Comparison of ENCODE assay signal across 22 mouse cellular contexts in genomic region chr6:92517002-92517401, GRCm38 (mm10).
DNase-seq lines count a peak whose midpoint lies in the region; ATAC-seq and TF ChIP-seq lines count a peak whose summit lies in the region.
"Had no signal": no experiment of that assay in that cellular context is flagged by ENCODE, and none has a peak within 500 bp of the region (broad histone marks: within the 10 kb centered on the region; RNA-seq: fewer than 3 reads in every experiment).

No protein-coding gene starts in this region.

- H3K4me3 ChIP-seq in intestine, embryonic 14.5 days (ENCODE audit: low read depth, low read length), result no peak overlapping the region
- H3K4me3 ChIP-seq in intestine, postnatal 0 days (ENCODE audit: low read depth, low read length), result no peak overlapping the region
- no peak overlapping the region for H3K4me3 ChIP-seq in lung, embryonic 14.5 days (ENCODE audit: low read depth, low read length)
- H3K4me3 ChIP-seq: embryonic facial prominence, embryonic 15.5 days; forebrain, embryonic 10.5 days; heart, embryonic 10.5 days; hindbrain, embryonic 15.5 days; limb, embryonic 13.5 days; liver, embryonic 13.5 days; midbrain, embryonic 10.5 days had no signal

- ATAC-seq in intestine, embryonic 14.5 days (replicated peaks; ENCODE audit: low FRiP score, low TSS enrichment, low read depth), result no peak
- no peak for ATAC-seq in intestine, postnatal 0 days
- ATAC-seq in lung, embryonic 14.5 days (ENCODE audit: insufficient read depth), result peak; percentile 76; the same call in 1 of the 2 replicates
- ATAC-seq: forebrain, postnatal 0 days; Patski had no signal

- no peaks in the 10 kb centered on the region for H3K27me3 ChIP-seq in intestine, embryonic 14.5 days (replicated peaks; ENCODE audit: control insufficient read depth, insufficient read depth, low read length)
- no peaks in the 10 kb centered on the region for H3K27me3 ChIP-seq in intestine, postnatal 0 days (replicated peaks; ENCODE audit: control insufficient read depth, insufficient read depth, low read length)
- H3K27me3 ChIP-seq in lung, embryonic 14.5 days (ENCODE audit: insufficient read depth, low read length), result no peaks in the 10 kb centered on the region
- H3K27me3 ChIP-seq: embryonic facial prominence, embryonic 15.5 days; hindbrain, embryonic 15.5 days; limb, embryonic 13.5 days; liver, embryonic 13.5 days; Patski had no signal

- no peaks in the 10 kb centered on the region for H3K9me3 ChIP-seq in intestine, embryonic 14.5 days (ENCODE audit: control insufficient read depth, low read length)
- no peaks in the 10 kb centered on the region for H3K9me3 ChIP-seq in intestine, postnatal 0 days (ENCODE audit: control insufficient read depth)
- no peaks in the 10 kb centered on the region for H3K9me3 ChIP-seq in lung, embryonic 14.5 days (ENCODE audit: low read depth, low read length)
- H3K9me3 ChIP-seq: embryonic facial prominence, embryonic 15.5 days; forebrain, embryonic 10.5 days; heart, embryonic 10.5 days; hindbrain, embryonic 15.5 days; limb, embryonic 13.5 days; liver, embryonic 13.5 days; midbrain, embryonic 10.5 days had no signal

- no peak overlapping the region for H3K4me2 ChIP-seq in intestine, embryonic 14.5 days (ENCODE audit: low read length)
- H3K4me2 ChIP-seq in intestine, postnatal 0 days (replicated peaks; ENCODE audit: low read depth), result no peak overlapping the region
- H3K4me2 ChIP-seq in lung, embryonic 14.5 days, result no peak overlapping the region
- H3K4me2 ChIP-seq: embryonic facial prominence, embryonic 15.5 days; hindbrain, embryonic 15.5 days; limb, embryonic 13.5 days; liver, embryonic 13.5 days had no signal

- no peak overlapping the region for H3K9ac ChIP-seq in intestine, embryonic 14.5 days (ENCODE audit: low read length)
- H3K9ac ChIP-seq in intestine, postnatal 0 days (ENCODE audit: low read depth, low read length), result no peak overlapping the region
- H3K9ac ChIP-seq in lung, embryonic 14.5 days, result no peak overlapping the region
- H3K9ac ChIP-seq: embryonic facial prominence, embryonic 15.5 days; forebrain, postnatal 0 days; hindbrain, embryonic 15.5 days; limb, embryonic 13.5 days; liver, embryonic 13.5 days had no signal

- H3K36me3 ChIP-seq in intestine, embryonic 14.5 days (ENCODE audit: control insufficient read depth, insufficient read depth, low read length), result no peaks in the 10 kb centered on the region
- no peaks in the 10 kb centered on the region for H3K36me3 ChIP-seq in intestine, postnatal 0 days (ENCODE audit: control insufficient read depth, insufficient read depth)
- H3K36me3 ChIP-seq in lung, embryonic 14.5 days (ENCODE audit: insufficient read depth), result no peaks in the 10 kb centered on the region
- H3K36me3 ChIP-seq: embryonic facial prominence, embryonic 15.5 days; forebrain, embryonic 10.5 days; heart, embryonic 10.5 days; hindbrain, embryonic 15.5 days; limb, embryonic 13.5 days; liver, embryonic 13.5 days; midbrain, embryonic 10.5 days had no signal

- DNase-seq in intestine, embryonic 14.5 days (ENCODE audit: low spot score), result no peak
- peak; percentile 72 for DNase-seq in lung, embryonic 14.5 days
- no peak for DNase-seq in lung, postnatal 14 days
- DNase-seq in embryo, embryonic 11.5 days (ENCODE audit: low read depth, low spot score), result peak; percentile 22
- peak; percentile 65 for DNase-seq in mesoderm, embryonic 11.5 days (ENCODE audit: low read depth, low spot score)
- no peak for DNase-seq in adrenal gland, postnatal 36 days
- DNase-seq: adrenal gland, adult 8-10 months; cerebellum, adult 9-10 months; forebrain, postnatal 0 days; heart, postnatal 4 days; liver, embryonic 13.5 days; lung, postnatal 10 days; right cerebral cortex, postnatal 25 days; thymus, postnatal 14 days had no signal

- H3K4me1 ChIP-seq in intestine, embryonic 14.5 days (replicated peaks; ENCODE audit: control insufficient read depth, insufficient read depth, low read length), result peaks cover 31% of the 10 kb centered on the region
- H3K4me1 ChIP-seq in intestine, postnatal 0 days (replicated peaks; ENCODE audit: control insufficient read depth, insufficient read depth, low read length), result no peaks in the 10 kb centered on the region
- peaks cover 27% of the 10 kb centered on the region for H3K4me1 ChIP-seq in lung, embryonic 14.5 days (ENCODE audit: insufficient read depth)
- H3K4me1 ChIP-seq: liver, embryonic 13.5 days had no signal

- H3K27ac ChIP-seq in intestine, embryonic 14.5 days (ENCODE audit: low read depth), result peak overlapping the region; percentile 80
- no peak overlapping the region for H3K27ac ChIP-seq in intestine, postnatal 0 days (ENCODE audit: low read depth, low read length)
- H3K27ac ChIP-seq in lung, embryonic 14.5 days (ENCODE audit: low read depth), result peak overlapping the region; percentile 32; the same call in 1 of the 2 replicates
- H3K27ac ChIP-seq: embryonic facial prominence, embryonic 15.5 days; forebrain, embryonic 10.5 days; heart, embryonic 10.5 days; hindbrain, embryonic 15.5 days; limb, embryonic 13.5 days; liver, embryonic 13.5 days; midbrain, embryonic 10.5 days had no signal

- TF ChIP-seq CTCF in intestine, postnatal 0 days (IDR thresholded peaks at IDR 0.05; ENCODE audit: low read depth), result no peak
- no peak for TF ChIP-seq CTCF in lung, embryonic 14.5 days (IDR thresholded peaks at IDR 0.05; ENCODE audit: low read depth)

- 12% methylated on average over 2 of the region's 2 CpGs for WGBS in intestine, embryonic 14.5 days
- WGBS in intestine, postnatal 0 days, result 26% methylated on average over 2 of the region's 2 CpGs
- 16% methylated on average over 2 of the region's 2 CpGs for WGBS in lung, embryonic 14.5 days

Comparison
In these comparisons a context has a peak if more than half of its experiments do, and no peak if none do; other contexts are left out.
1. DNase-seq: peak in lung, embryonic 14.5 days (single experiment), embryo, embryonic 11.5 days (single experiment) and mesoderm, embryonic 11.5 days (single experiment); none in intestine, embryonic 14.5 days (single experiment), lung, postnatal 14 days (single experiment) and adrenal gland, postnatal 36 days (0 of 2).